Mouse (Mus musculus) liver, embryonic 15.5 days (tissue): ENCODE measurements at regions not wholly inside any gene's neighbourhood (a gene's known extent, or its start where the extent isn't known, plus 50 kb on each side); places are given as distances from the start of the nearest gene placed in this dataset.

ENCODE experiments used
- ATAC-seq: fragments of 200-750 bp; cut with Nextera tagmentation; 2 replicates; pipeline ENCODE4 v1.8.0; 2017; ENCODE audit warnings: moderate number of reproducible peaks, mild to moderate bottlenecking, moderate library complexity; ENCODE audit not compliant: insufficient read depth
- H3K27ac ChIP-seq: fragments of 300-500 bp; sonication (generic); replicated peaks from 2 replicates; pipeline ENCODE4 v1.5.1; 2015; ENCODE audit warnings: mild to moderate bottlenecking, inconsistent platforms
- H3K27me3 ChIP-seq: fragments of 300-500 bp; sonication (generic); 2 replicates; pipeline ENCODE4 v1.6.1; 2015; ENCODE audit warnings: mild to moderate bottlenecking, inconsistent platforms
- H3K36me3 ChIP-seq: fragments of 300-500 bp; sonication (generic); replicated peaks from 2 replicates; pipeline ENCODE4 v1.6.1; 2015; ENCODE audit warnings: moderate library complexity, mild to moderate bottlenecking, inconsistent platforms
- H3K4me1 ChIP-seq: fragments of 300-500 bp; sonication (generic); replicated peaks from 2 replicates; pipeline ENCODE4 v1.6.1; 2015; ENCODE audit warnings: inconsistent platforms
- H3K4me2 ChIP-seq: fragments of 300-500 bp; sonication (generic); 2 replicates; pipeline ENCODE4 v1.6.1; 2015; ENCODE audit warnings: moderate library complexity, mild to moderate bottlenecking, inconsistent platforms
- H3K4me3 ChIP-seq: fragments of 300-500 bp; sonication (generic); replicated peaks from 2 replicates; pipeline ENCODE4 v1.5.1; 2015; ENCODE audit warnings: mild to moderate bottlenecking, inconsistent platforms
- H3K9ac ChIP-seq: fragments of 300-500 bp; sonication (generic); 2 replicates; pipeline ENCODE4 v1.6.1; 2015; ENCODE audit warnings: moderate library complexity, mild to moderate bottlenecking, inconsistent platforms
- H3K9me3 ChIP-seq: fragments of 300-500 bp; sonication (generic); replicated peaks from 2 replicates; pipeline ENCODE4 v1.6.1; 2016; ENCODE audit warnings: inconsistent platforms
- WGBS: fragments of 180-500 bp; shearing (Covaris S2); methylation state at CpG from one replicate; pipeline ENCODE4 v1.1.7; 2015; ENCODE audit warnings: mixed read lengths; ENCODE audit not compliant: insufficient replicate concordance; 5-methylcytosine and 5-hydroxymethylcytosine counted together

- Histone ChIP-seq H3K9me3 (no peaks in the 10 kb centered on the region), H3K4me1 (no peaks in the 10 kb centered on the region), H3K36me3 (no peaks in the 10 kb centered on the region), H3K4me2 (no peak overlapping the region), H3K27me3 (no peaks in the 10 kb centered on the region), H3K9ac (no peak overlapping the region), H3K4me3 (no peak overlapping the region), H3K27ac (no peak overlapping the region)
- 61% methylated on average over 2 of the region's 2 CpGs for WGBS
- ATAC-seq, result no peak
Observed at GRCm38 (mm10) chr14:86365032-86365431, 776.0 kb downstream of the Diaph3 start.

- Histone ChIP-seq H3K4me3 (no peak overlapping the region), H3K9me3 (no peaks in the 10 kb centered on the region), H3K4me1 (no peaks in the 10 kb centered on the region), H3K27me3 (no peaks in the 10 kb centered on the region), H3K9ac (no peak overlapping the region), H3K4me2 (no peak overlapping the region), H3K36me3 (no peaks in the 10 kb centered on the region), H3K27ac (no peak overlapping the region)
- no peak for ATAC-seq
- whole genome bisulfite sequencing, result 46% methylated on average over 7 of the region's 7 CpGs
Observed at GRCm38 (mm10) chr14:86360423-86361059, 780.5 kb downstream of the Diaph3 start.

GRCm38 (mm10) chr14:86358584-86358983, 782.5 kb downstream of the Diaph3 start:
- 67% methylated on average over 6 of the region's 6 CpGs for WGBS
- Histone ChIP-seq H3K4me1 (no peaks in the 10 kb centered on the region), H3K9me3 (no peaks in the 10 kb centered on the region), H3K4me3 (no peak overlapping the region), H3K9ac (no peak overlapping the region), H3K4me2 (no peak overlapping the region), H3K27ac (no peak overlapping the region), H3K36me3 (no peaks in the 10 kb centered on the region), H3K27me3 (no peaks in the 10 kb centered on the region)
- ATAC-seq, result no peak

GRCm38 (mm10) chr14:86350526-86350925, 790.5 kb downstream of the Diaph3 start:
- H3K4me3 ChIP-seq, result no peak overlapping the region
- WGBS, result 23% methylated on average over 1 of the region's 1 CpGs
- no peaks in the 10 kb centered on the region for H3K27me3 ChIP-seq
- ATAC-seq, result no peak
- H3K4me1 ChIP-seq, result no peaks in the 10 kb centered on the region
- H3K9me3 ChIP-seq, result no peaks in the 10 kb centered on the region
- H3K27ac ChIP-seq, result no peak overlapping the region
- H3K9ac ChIP-seq, result no peak overlapping the region
- no peaks in the 10 kb centered on the region for H3K36me3 ChIP-seq
- H3K4me2 ChIP-seq, result no peak overlapping the region

GRCm38 (mm10) chr14:86339007-86339406, 802.0 kb downstream of the Diaph3 start:
- Histone ChIP-seq H3K27me3 (no peaks in the 10 kb centered on the region), H3K4me1 (no peaks in the 10 kb centered on the region), H3K36me3 (no peaks in the 10 kb centered on the region), H3K4me2 (no peak overlapping the region), H3K4me3 (no peak overlapping the region), H3K9ac (no peak overlapping the region), H3K27ac (no peak overlapping the region), H3K9me3 (no peaks in the 10 kb centered on the region)
- ATAC-seq, result no peak
- WGBS, result 30% methylated on average over 6 of the region's 6 CpGs

- ATAC-seq, result no peak
- H3K27ac ChIP-seq, result no peak overlapping the region
- WGBS, result 63% methylated on average over 5 of the region's 5 CpGs
Observed at GRCm38 (mm10) chr14:86337052-86337451, 804.0 kb downstream of the Diaph3 start.

GRCm38 (mm10) chr14:86335284-86335683, 805.8 kb downstream of the Diaph3 start:
- 49% methylated on average over 2 of the region's 2 CpGs for WGBS
- no peak overlapping the region for H3K27ac ChIP-seq
- no peak overlapping the region for H3K9ac ChIP-seq
- H3K36me3 ChIP-seq, result no peaks in the 10 kb centered on the region
- ATAC-seq, result no peak
- H3K27me3 ChIP-seq, result no peaks in the 10 kb centered on the region
- no peaks in the 10 kb centered on the region for H3K9me3 ChIP-seq
- H3K4me3 ChIP-seq, result no peak overlapping the region
- H3K4me1 ChIP-seq, result no peaks in the 10 kb centered on the region
- no peak overlapping the region for H3K4me2 ChIP-seq

More at GRCm38 (mm10) chr14:86337052-86337451, 804.0 kb downstream of the Diaph3 start:
- Histone ChIP-seq H3K36me3 (no peaks in the 10 kb centered on the region), H3K4me3 (no peak overlapping the region), H3K9ac (no peak overlapping the region), H3K4me1 (no peaks in the 10 kb centered on the region), H3K4me2 (no peak overlapping the region), H3K27me3 (no peaks in the 10 kb centered on the region), H3K9me3 (no peaks in the 10 kb centered on the region)

- Histone ChIP-seq H3K4me3 (no peak overlapping the region), H3K9me3 (no peaks in the 10 kb centered on the region), H3K4me1 (no peaks in the 10 kb centered on the region), H3K27me3 (no peaks in the 10 kb centered on the region), H3K4me2 (no peak overlapping the region), H3K36me3 (no peaks in the 10 kb centered on the region), H3K27ac (no peak overlapping the region), H3K9ac (no peak overlapping the region)
- ATAC-seq, result no peak
- WGBS, result 29% methylated on average over 3 of the region's 3 CpGs
Observed at GRCm38 (mm10) chr14:86329176-86329575, 811.9 kb downstream of the Diaph3 start.

GRCm38 (mm10) chr14:86327646-86328045, 813.4 kb downstream of the Diaph3 start:
- 69% methylated on average over 9 of the region's 9 CpGs for WGBS
- Histone ChIP-seq H3K4me2 (no peak overlapping the region), H3K9me3 (no peaks in the 10 kb centered on the region), H3K4me1 (no peaks in the 10 kb centered on the region), H3K4me3 (no peak overlapping the region), H3K9ac (no peak overlapping the region), H3K36me3 (no peaks in the 10 kb centered on the region), H3K27me3 (no peaks in the 10 kb centered on the region), H3K27ac (no peak overlapping the region)
- ATAC-seq, result no peak

- 19% methylated on average over 7 of the region's 7 CpGs for WGBS
- no peak for ATAC-seq
Observed at GRCm38 (mm10) chr14:86322365-86322764, 818.7 kb downstream of the Diaph3 start.

GRCm38 (mm10) chr14:86315974-86316373, 825.1 kb downstream of the Diaph3 start:
- H3K4me3 ChIP-seq, result no peak overlapping the region
- ATAC-seq, result no peak
- H3K27me3 ChIP-seq, result no peaks in the 10 kb centered on the region
- H3K36me3 ChIP-seq, result no peaks in the 10 kb centered on the region
- H3K27ac ChIP-seq, result no peak overlapping the region
- H3K9ac ChIP-seq, result no peak overlapping the region
- H3K4me1 ChIP-seq, result no peaks in the 10 kb centered on the region
- no peaks in the 10 kb centered on the region for H3K9me3 ChIP-seq
- no peak overlapping the region for H3K4me2 ChIP-seq
- WGBS, result 49% methylated on average over 6 of the region's 6 CpGs

More at GRCm38 (mm10) chr14:86322365-86322764, 818.7 kb downstream of the Diaph3 start:
- no peaks in the 10 kb centered on the region for H3K4me1 ChIP-seq
- H3K27me3 ChIP-seq, result no peaks in the 10 kb centered on the region
- no peaks in the 10 kb centered on the region for H3K36me3 ChIP-seq
- no peaks in the 10 kb centered on the region for H3K9me3 ChIP-seq
- H3K4me2 ChIP-seq, result no peak overlapping the region
- no peak overlapping the region for H3K9ac ChIP-seq
- no peak overlapping the region for H3K27ac ChIP-seq
- H3K4me3 ChIP-seq, result no peak overlapping the region

- Histone ChIP-seq H3K4me2 (no peak overlapping the region), H3K9ac (no peak overlapping the region), H3K36me3 (no peaks in the 10 kb centered on the region), H3K27me3 (no peaks in the 10 kb centered on the region), H3K4me1 (no peaks in the 10 kb centered on the region), H3K27ac (no peak overlapping the region), H3K4me3 (no peak overlapping the region), H3K9me3 (no peaks in the 10 kb centered on the region)
- WGBS, result 39% methylated on average over 7 of the region's 7 CpGs
- no peak for ATAC-seq
Observed at GRCm38 (mm10) chr14:86308949-86309543, 832.0 kb downstream of the Diaph3 start.
